Mouse (Mus musculus) forebrain, postnatal 0 days (tissue): ENCODE measurements around the gene Gm49416. TPM values are rescaled to one million over a fixed set of nuclear protein-coding genes. Genes with fewer than 3 reads are reported as not detected.
A peak's percentile ranks its signal among the peaks of the same experiment; 100 is the strongest.
"Not testable (repeated sequence)": the region's sequence is repeated elsewhere in the genome, so short reads cannot be mapped to it uniquely, and the experiment has no call there.

Experiments
- ATAC-seq: fragments of 200-750 bp; cut with Nextera tagmentation; 2 replicates; pipeline ENCODE4 v1.8.0; 2017; ENCODE audit warnings: mild to moderate bottlenecking, moderate library complexity
- DNase-seq: peaks from one replicate; pipeline ENCODE4 v3.0.0-alpha.2; 2015
- H3K27ac ChIP-seq: fragments of 300-500 bp; sonication (generic); 2 replicates; pipeline ENCODE4 v1.5.1; 2014; ENCODE audit warnings: low read depth, mild to moderate bottlenecking, antibody characterized with exemption, low read length, moderate library complexity, mixed read lengths
- H3K27me3 ChIP-seq: fragments of 300-500 bp; sonication (generic); 2 replicates; pipeline ENCODE4 v1.6.1; 2014; ENCODE audit warnings: mild to moderate bottlenecking, low read length, mixed read lengths; ENCODE audit not compliant: insufficient read depth
- H3K36me3 ChIP-seq: fragments of 300-500 bp; sonication (generic); 2 replicates; pipeline ENCODE4 v1.6.1; 2014; ENCODE audit warnings: mild to moderate bottlenecking, moderate library complexity; ENCODE audit not compliant: insufficient read depth
- H3K4me1 ChIP-seq: fragments of 300-500 bp; sonication (generic); 2 replicates; pipeline ENCODE4 v1.6.1; 2014; ENCODE audit warnings: antibody characterized with exemption; ENCODE audit not compliant: insufficient read depth
- H3K4me2 ChIP-seq: fragments of 300-500 bp; sonication (generic); 2 replicates; pipeline ENCODE4 v1.6.1; 2014; ENCODE audit warnings: low read depth, mild to moderate bottlenecking, moderate library complexity
- H3K4me3 ChIP-seq: fragments of 300-500 bp; sonication (generic); 2 replicates; pipeline ENCODE4 v1.5.1; 2014; ENCODE audit warnings: low read depth, low read length, mixed read lengths
- H3K9ac ChIP-seq: fragments of 300-500 bp; sonication (generic); 2 replicates; pipeline ENCODE4 v1.6.1; 2014; ENCODE audit warnings: mild to moderate bottlenecking
- H3K9me3 ChIP-seq: fragments of 300-500 bp; sonication (generic); 2 replicates; pipeline ENCODE4 v1.6.1; 2016; ENCODE audit warnings: low read length
- CTCF ChIP-seq: sonication (generic); IDR thresholded peaks from 2 replicates; pipeline ENCODE4 v1.5.1; 2016; ENCODE audit warnings: antibody characterized with exemption, control low read depth, low read depth
- WGBS: fragments of 180-500 bp; shearing (Covaris S2); extraction: QIAGEN DNeasy Blood & Tissue Kit; methylation state at CpG from one replicate; pipeline ENCODE4 v1.1.7; 2014; 5-methylcytosine and 5-hydroxymethylcytosine counted together
- polyA plus RNA-seq: library from polyadenylated mRNA; unstranded; fragments of >200 nt; fragmentation: Nextera tagmentation; extraction: Ambion mirVana; gene quantifications from 2 replicates; pipeline ENCODE4 v1.2.1, GENCODE M21; 2015
- total RNA-seq: library from RNA; depleted of rRNA; stranded (reverse); fragments of >200 nt; gene quantifications from 2 replicates; pipeline ENCODE4 v1.2.3, GENCODE M21; 2014

Gm49416 gene
- total and polyA plus RNA-seq, 2 experiments from 2014 or later, result 0.95 to 1.4 TPM

GRCm38 (mm10) chr19:8895397-8895960 is 6.8 kb downstream of the Gm49416 start:
- no peak for TF ChIP-seq CTCF
- Histone ChIP-seq H3K9me3 (no peaks in the 10 kb centered on the region), H3K4me1 (peaks cover 11% of the 10 kb centered on the region), H3K4me2 (no peak overlapping the region), H3K27ac (no peak overlapping the region), H3K4me3 (no peak overlapping the region), H3K27me3 (no peaks in the 10 kb centered on the region), H3K9ac (no peak overlapping the region), H3K36me3 (peaks cover 14% of the 10 kb centered on the region)
- DNase-seq (no peak), ATAC-seq (no peak)
- 86% methylated on average over 9 of the region's 9 CpGs for WGBS

- DNase-seq, H3K4me2 ChIP-seq, H3K4me3 ChIP-seq, ATAC-seq, H3K27me3 ChIP-seq, H3K27ac ChIP-seq, H3K9ac ChIP-seq, H3K9me3 ChIP-seq: not testable (repeated sequence)
- 81% methylated on average over 5 of the region's 5 CpGs for WGBS
- peaks cover 11% of the 10 kb centered on the region for H3K36me3 ChIP-seq
- peaks cover 11% of the 10 kb centered on the region for H3K4me1 ChIP-seq
These were observed 7.5 kb downstream of the Gm49416 start for GRCm38 (mm10) chr19:8896231-8896630.

GRCm38 (mm10) chr19:8897211-8897864 is 8.6 kb downstream of the Gm49416 start:
- Histone ChIP-seq H3K9ac (peak overlapping the region; percentile 31), H3K4me3 (peak overlapping the region; percentile 78), H3K27ac (peak overlapping the region; percentile 52; the same call in 1 of the 2 replicates), H3K4me2 (peak overlapping the region; percentile 75), H3K36me3 (peaks cover 15% of the 10 kb centered on the region), H3K4me1 (peaks cover 11% of the 10 kb centered on the region)
- peak; percentile 29 for ATAC-seq
- 22% methylated on average over 21 of the region's 21 CpGs for WGBS
- H3K9me3 ChIP-seq, H3K27me3 ChIP-seq, DNase-seq: not testable (repeated sequence)

GRCm38 (mm10) chr19:8897865-8898495 is 9.3 kb downstream of the Gm49416 start, which contains the start of gene Ganab:
Ganab (plus strand) TSS chr19:8898071.
- DNase-seq, result peak; percentile 97
- Histone ChIP-seq H3K4me2 (peak within 1 kb of the TSS; percentile 75), H3K27ac (peak within 1 kb of the TSS; percentile 86), H3K27me3 (no peaks in the 10 kb centered on the region), H3K9ac (peak within 1 kb of the TSS; percentile 82), H3K4me1 (peaks cover 11% of the 10 kb centered on the region), H3K4me3 (peak within 1 kb of the TSS; percentile 78), H3K9me3 (no peaks in the 10 kb centered on the region), H3K36me3 (peaks cover 20% of the 10 kb centered on the region)
- peak; percentile 45 for TF ChIP-seq CTCF
- WGBS, result under 1% methylated on average over 53 of the region's 53 CpGs
- peak; percentile 99 for ATAC-seq

GRCm38 (mm10) chr19:8898576-8898975 is 9.8 kb downstream of the Gm49416 start:
- ATAC-seq, result no peak
- Histone ChIP-seq H3K9ac (peak overlapping the region; percentile 82), H3K9me3 (no peaks in the 10 kb centered on the region), H3K4me2 (peak overlapping the region; percentile 75), H3K27me3 (no peaks in the 10 kb centered on the region), H3K36me3 (peaks cover 26% of the 10 kb centered on the region), H3K4me3 (peak overlapping the region; percentile 78), H3K27ac (peak overlapping the region; percentile 86), H3K4me1 (peaks cover 11% of the 10 kb centered on the region)
- 10% methylated on average over 13 of the region's 13 CpGs for WGBS
- peak; percentile 8 for DNase-seq
- no peak for TF ChIP-seq CTCF

GRCm38 (mm10) chr19:8899079-8899478 is 10.4 kb downstream of the Gm49416 start:
- TF ChIP-seq CTCF, result no peak
- Histone ChIP-seq H3K27ac (no peak overlapping the region), H3K36me3 (peaks cover 30% of the 10 kb centered on the region), H3K4me1 (peaks cover 11% of the 10 kb centered on the region), H3K4me2 (peak overlapping the region; percentile 75), H3K9me3 (no peaks in the 10 kb centered on the region), H3K4me3 (peak overlapping the region; percentile 78), H3K27me3 (no peaks in the 10 kb centered on the region), H3K9ac (peak overlapping the region; percentile 82; the same call in 1 of the 2 replicates)
- WGBS, result 52% methylated on average over 3 of the region's 3 CpGs
- DNase-seq (no peak), ATAC-seq (no peak)

GRCm38 (mm10) chr19:8903412-8903811 is 14.7 kb downstream of the Gm49416 start:
- no peaks in the 10 kb centered on the region for H3K9me3 ChIP-seq
- no peak for TF ChIP-seq CTCF
- DNase-seq, result no peak
- H3K4me2 ChIP-seq, result no peak overlapping the region
- H3K27me3 ChIP-seq, result no peaks in the 10 kb centered on the region
- H3K4me3 ChIP-seq, result no peak overlapping the region
- H3K4me1 ChIP-seq, result peaks cover 6% of the 10 kb centered on the region
- 94% methylated on average over 5 of the region's 5 CpGs for WGBS
- H3K9ac ChIP-seq, result no peak overlapping the region
- no peak overlapping the region for H3K27ac ChIP-seq
- ATAC-seq, result no peak
- H3K36me3 ChIP-seq, result peaks cover 58% of the 10 kb centered on the region
